Mouse (Mus musculus) embryonic facial prominence, embryonic 14.5 days (tissue): ENCODE results near the gene Taar8c. TPM values are rescaled to one million over a fixed set of nuclear protein-coding genes. Genes with fewer than 3 reads are reported as not detected.
A peak's percentile ranks its signal among the peaks of the same experiment; 100 is the strongest.
"Not testable (repeated sequence)": the region's sequence is repeated elsewhere in the genome, so short reads cannot be mapped to it uniquely, and the experiment has no call there.

Source experiments
- ATAC-seq: fragments of 200-750 bp; cut with Nextera tagmentation; 2 replicates; pipeline ENCODE4 v1.8.0; 2017; ENCODE audit warnings: low read depth, moderate number of reproducible peaks, moderate TSS enrichment
- DNase-seq: peaks from one replicate; pipeline ENCODE4 v3.0.0-alpha.2; 2015; ENCODE audit warnings: low spot score
- H3K27ac ChIP-seq: fragments of 300-500 bp; sonication (generic); replicated peaks from 2 replicates; pipeline ENCODE4 v1.5.1; 2014; ENCODE audit warnings: low read depth, mild to moderate bottlenecking, low read length, moderate library complexity
- H3K27me3 ChIP-seq: fragments of 300-500 bp; sonication (generic); replicated peaks from 2 replicates; pipeline ENCODE4 v1.6.1; 2014; ENCODE audit warnings: low read length; ENCODE audit not compliant: control insufficient read depth, insufficient read depth
- H3K36me3 ChIP-seq: fragments of 300-500 bp; sonication (generic); 2 replicates; pipeline ENCODE4 v1.6.1; 2014; ENCODE audit warnings: low read length, mixed read lengths; ENCODE audit not compliant: control insufficient read depth, insufficient read depth
- H3K4me1 ChIP-seq: fragments of 300-500 bp; sonication (generic); 2 replicates; pipeline ENCODE4 v1.6.1; 2014; ENCODE audit warnings: antibody characterized with exemption, low read length; ENCODE audit not compliant: control insufficient read depth, insufficient read depth
- H3K4me2 ChIP-seq: fragments of 300-500 bp; sonication (generic); 2 replicates; pipeline ENCODE4 v1.6.1; 2014; ENCODE audit warnings: low read depth, mild to moderate bottlenecking, low read length, moderate library complexity, mixed read lengths
- H3K4me3 ChIP-seq: fragments of 300-500 bp; sonication (generic); 2 replicates; pipeline ENCODE4 v1.5.1; 2014; ENCODE audit warnings: low read depth, mild to moderate bottlenecking, low read length
- H3K9ac ChIP-seq: fragments of 300-500 bp; sonication (generic); 2 replicates; pipeline ENCODE4 v1.6.1; 2014; ENCODE audit warnings: low read depth, mild to moderate bottlenecking, low read length, moderate library complexity, mixed read lengths
- H3K9me3 ChIP-seq: fragments of 300-500 bp; sonication (generic); 2 replicates; pipeline ENCODE4 v1.6.1; 2016; ENCODE audit warnings: low read length; ENCODE audit not compliant: control insufficient read depth
- WGBS: fragments of 180-500 bp; shearing (Covaris S2); extraction: QIAGEN DNeasy Blood & Tissue Kit; methylation state at CpG from one replicate; pipeline ENCODE4 v1.1.7; 2014; 5-methylcytosine and 5-hydroxymethylcytosine counted together
- polyA plus RNA-seq: library from polyadenylated mRNA; unstranded; fragments of >200 nt; fragmentation: Nextera tagmentation; extraction: Ambion mirVana; gene quantifications from 2 replicates; pipeline ENCODE4 v1.2.1, GENCODE M21; 2014

Gene Taar8c
- polyA plus RNA-seq, result not detected in 2 replicates

DNA sequence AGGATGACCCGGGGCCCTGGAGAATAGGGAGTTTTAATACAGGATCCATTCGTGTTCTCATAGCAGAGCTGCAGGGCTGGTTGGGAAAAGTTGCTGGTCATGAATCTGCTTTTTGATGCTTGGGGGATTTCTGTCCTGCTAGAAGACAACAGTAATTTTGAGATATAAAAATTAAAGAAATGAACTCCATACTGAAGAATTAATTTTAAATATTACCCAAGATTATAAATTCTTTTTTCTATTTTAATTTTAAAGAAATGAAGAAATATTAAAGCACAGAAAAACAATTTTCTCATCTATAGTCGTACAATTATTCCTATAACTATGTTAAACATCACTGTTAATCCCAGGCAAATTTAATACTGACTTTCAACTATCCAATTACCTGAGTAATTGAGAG lies at the start of gene Taar8c:
Gene Taar8c (minus strand): TSS at position 101 of the 400 bp plus-strand sequence.
- not testable (repeated sequence) for H3K4me2 ChIP-seq, H3K9ac ChIP-seq, H3K36me3 ChIP-seq, H3K27me3 ChIP-seq, H3K4me1 ChIP-seq, H3K9me3 ChIP-seq, H3K27ac ChIP-seq, H3K4me3 ChIP-seq, ATAC-seq, DNase-seq
- WGBS, result 73% methylated on average over 1 of the region's 3 CpGs

DNA sequence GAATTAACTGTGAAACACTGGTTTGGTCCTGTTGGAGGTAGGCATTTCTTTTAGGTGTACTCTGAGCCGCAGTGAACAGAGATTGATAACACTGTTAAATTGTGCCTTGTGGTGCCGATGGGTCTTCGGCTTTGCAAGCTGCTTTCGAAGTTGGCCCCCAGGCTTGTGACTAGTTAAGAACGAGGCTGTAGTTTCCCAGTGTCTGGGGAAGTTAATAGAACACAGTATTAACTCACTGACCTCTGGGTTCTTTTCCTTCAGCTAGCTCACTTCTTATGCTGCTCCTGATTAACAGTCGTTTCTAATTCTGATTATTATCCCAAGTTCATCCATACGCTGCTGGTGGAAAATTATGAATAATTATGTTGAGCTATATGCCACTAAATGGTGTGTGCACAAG lies 48.4 kb upstream of the Taar8c start:
- Histone ChIP-seq H3K4me1 (0 out of 2 replicates have a peak, but pooled peaks cover 6% of the 10 kb centered on the region), H3K36me3 (no peaks in the 10 kb centered on the region), H3K4me2 (peak overlapping the region; percentile 63), H3K9me3 (no peaks in the 10 kb centered on the region), H3K9ac (peak overlapping the region; percentile 82), H3K27ac (no peak overlapping the region), H3K4me3 (peak overlapping the region; percentile 53), H3K27me3 (no peaks in the 10 kb centered on the region)
- DNase-seq (no peak), ATAC-seq (no peak)
- WGBS, result 31% methylated on average over 7 of the region's 7 CpGs

DNA sequence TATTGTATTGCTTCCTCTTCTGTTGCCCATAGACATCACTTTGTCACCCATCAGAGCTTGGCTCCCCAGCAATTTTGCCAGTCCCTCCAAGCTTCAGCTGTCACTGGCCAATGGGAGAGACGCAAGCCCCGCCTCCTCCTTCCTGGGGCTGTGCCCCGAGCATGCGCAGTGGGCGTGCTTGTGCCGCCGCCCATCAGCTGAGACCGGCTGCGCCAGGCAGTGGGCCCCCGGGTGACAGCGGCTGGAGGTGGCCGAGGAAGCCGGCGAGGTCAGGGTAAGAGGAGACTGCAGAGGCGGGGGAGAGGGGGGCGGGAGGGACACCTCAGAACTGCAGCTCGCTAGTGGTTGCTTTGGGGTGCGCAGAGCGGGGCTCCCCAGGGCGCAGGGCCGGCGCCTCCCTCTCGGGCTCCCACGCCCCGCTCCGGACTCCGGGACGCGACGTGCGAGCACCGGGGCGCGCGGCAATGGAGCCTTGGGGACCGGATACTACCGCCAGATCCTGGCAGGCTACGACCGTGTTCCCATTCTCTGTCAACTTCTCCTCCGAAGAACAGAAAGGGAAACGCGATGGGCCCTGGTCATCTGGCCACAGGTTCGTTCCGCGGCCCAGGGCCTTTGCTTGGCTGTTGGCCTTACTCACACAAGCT lies 47.5 kb upstream of the Taar8c start, which contains the start of gene Stx7:
Gene Stx7 (plus strand): TSS at position 168 of the 647 bp plus-strand sequence.
- under 1% methylated on average over 31 of the region's 45 CpGs for WGBS
- no peak within 1 kb of the TSS for H3K27ac ChIP-seq
- 0 out of 2 replicates have a peak, but pooled peaks cover 6% of the 10 kb centered on the region for H3K4me1 ChIP-seq

DNA sequence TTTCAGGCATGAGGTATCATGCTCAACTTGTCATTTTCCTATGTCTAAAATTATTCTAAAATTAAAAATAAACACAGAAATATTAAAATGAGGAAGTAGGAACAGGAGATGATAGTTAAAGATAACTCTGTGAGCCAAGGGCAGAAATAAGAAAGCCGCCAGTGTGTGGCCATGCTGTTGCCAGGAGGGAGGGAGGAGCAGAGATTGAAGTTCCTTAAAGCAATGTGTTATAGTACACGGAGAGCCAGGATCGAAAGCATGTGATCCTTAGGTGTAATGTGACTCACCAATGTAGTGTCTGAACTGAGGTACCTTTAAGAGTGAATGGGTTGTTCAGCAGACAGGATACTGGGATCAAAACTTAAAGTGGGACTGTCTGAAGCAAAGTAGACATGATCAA lies 41.0 kb upstream of the Taar8c start:
- no peak overlapping the region for H3K4me3 ChIP-seq
- no peaks in the 10 kb centered on the region for H3K36me3 ChIP-seq
- no peak overlapping the region for H3K9ac ChIP-seq
- DNase-seq, result no peak
- no peaks in the 10 kb centered on the region for H3K9me3 ChIP-seq
- 67% methylated on average over 3 of the region's 3 CpGs for WGBS
- H3K4me1 ChIP-seq, result no peaks in the 10 kb centered on the region
- no peak for ATAC-seq
- H3K4me2 ChIP-seq, result no peak overlapping the region
- no peak overlapping the region for H3K27ac ChIP-seq
- no peaks in the 10 kb centered on the region for H3K27me3 ChIP-seq

More for the DNA sequence above, 47.5 kb upstream of the Taar8c start, which contains the start of gene Stx7:
- no peaks in the 10 kb centered on the region for H3K27me3 ChIP-seq
- no peaks in the 10 kb centered on the region for H3K36me3 ChIP-seq
- peak within 1 kb of the TSS; percentile 53 for H3K4me3 ChIP-seq
- DNase-seq (peak; percentile 96), ATAC-seq (peak; percentile 98)
- peak within 1 kb of the TSS; percentile 63 for H3K4me2 ChIP-seq
- H3K9ac ChIP-seq, result peak within 1 kb of the TSS; percentile 82
- no peaks in the 10 kb centered on the region for H3K9me3 ChIP-seq

DNA sequence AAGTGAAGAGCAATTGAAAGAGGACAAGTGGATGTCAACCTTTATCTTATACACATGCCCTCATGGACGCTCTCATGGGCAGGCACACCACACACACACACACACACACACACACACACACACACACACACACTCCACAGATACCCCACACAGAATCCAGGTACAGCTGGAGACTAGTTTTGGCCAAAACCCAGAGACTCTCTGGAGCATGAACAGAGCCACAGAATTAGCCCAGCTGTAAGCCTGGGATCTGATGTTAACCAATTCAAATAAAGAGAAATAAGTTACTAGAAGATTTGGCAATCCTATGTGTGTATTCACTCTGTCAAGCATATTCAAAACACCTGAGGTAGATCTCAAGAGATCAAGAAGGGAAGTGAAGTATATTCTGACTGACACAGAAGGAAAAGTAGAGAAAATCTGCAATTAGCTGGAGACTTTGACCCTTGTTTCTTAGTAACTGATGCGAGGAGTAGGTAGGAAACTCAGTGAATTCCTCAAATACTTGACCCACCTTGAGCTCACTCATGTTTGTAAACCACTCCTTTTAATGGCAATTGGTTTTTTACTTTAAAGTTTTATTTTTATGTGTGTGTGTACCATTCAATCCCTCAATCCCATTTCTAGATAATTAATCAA lies 37.0 kb upstream of the Taar8c start:
- no peaks in the 10 kb centered on the region for H3K27me3 ChIP-seq
- no peak overlapping the region for H3K27ac ChIP-seq
- no peaks in the 10 kb centered on the region for H3K36me3 ChIP-seq
- no peak overlapping the region for H3K4me2 ChIP-seq
- DNase-seq (no peak), ATAC-seq (no peak)
- no peaks in the 10 kb centered on the region for H3K9me3 ChIP-seq
- no peak overlapping the region for H3K4me3 ChIP-seq
- no peak overlapping the region for H3K9ac ChIP-seq
- WGBS, result 72% methylated on average over 2 of the region's 2 CpGs
- H3K4me1 ChIP-seq, result no peaks in the 10 kb centered on the region

DNA sequence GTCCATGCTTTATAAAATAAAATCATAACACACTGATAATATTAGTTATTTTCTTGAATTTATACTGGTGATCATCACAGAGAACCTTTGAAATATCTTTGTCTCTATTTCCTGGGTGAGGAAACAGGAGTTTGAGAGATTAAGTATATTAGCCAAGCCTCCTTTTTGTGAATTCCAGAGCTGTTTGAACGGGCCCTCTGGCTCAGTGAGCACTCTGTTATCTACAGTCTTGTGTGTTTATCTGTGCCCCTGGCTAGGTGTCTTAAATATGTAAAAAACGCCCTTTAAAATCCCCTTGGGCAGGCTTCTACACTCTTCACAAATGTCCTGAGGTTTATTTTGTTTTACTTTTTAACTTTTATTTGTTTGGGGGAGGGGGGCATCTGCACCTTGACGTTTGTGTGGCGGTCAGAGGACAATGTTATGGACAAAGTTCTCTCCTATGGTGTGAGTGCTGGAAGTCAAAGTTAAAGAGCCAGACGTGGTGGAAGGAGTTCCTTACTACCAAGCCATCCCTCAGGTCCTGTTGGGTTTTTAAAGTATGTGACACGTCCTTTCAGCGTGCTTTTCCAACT lies 32.4 kb upstream of the Taar8c start:
- H3K4me1 ChIP-seq, result 0 out of 2 replicates have a peak, but pooled peaks cover 6% of the 10 kb centered on the region
- ATAC-seq (no peak), DNase-seq (no peak)
- WGBS, result 57% methylated on average over 7 of the region's 7 CpGs
- H3K9ac ChIP-seq, result no peak overlapping the region
- no peak overlapping the region for H3K4me3 ChIP-seq
- no peaks in the 10 kb centered on the region for H3K27me3 ChIP-seq
- no peak overlapping the region for H3K27ac ChIP-seq
- H3K4me2 ChIP-seq, result no peak overlapping the region
- H3K36me3 ChIP-seq, result no peaks in the 10 kb centered on the region
- no peaks in the 10 kb centered on the region for H3K9me3 ChIP-seq

DNA sequence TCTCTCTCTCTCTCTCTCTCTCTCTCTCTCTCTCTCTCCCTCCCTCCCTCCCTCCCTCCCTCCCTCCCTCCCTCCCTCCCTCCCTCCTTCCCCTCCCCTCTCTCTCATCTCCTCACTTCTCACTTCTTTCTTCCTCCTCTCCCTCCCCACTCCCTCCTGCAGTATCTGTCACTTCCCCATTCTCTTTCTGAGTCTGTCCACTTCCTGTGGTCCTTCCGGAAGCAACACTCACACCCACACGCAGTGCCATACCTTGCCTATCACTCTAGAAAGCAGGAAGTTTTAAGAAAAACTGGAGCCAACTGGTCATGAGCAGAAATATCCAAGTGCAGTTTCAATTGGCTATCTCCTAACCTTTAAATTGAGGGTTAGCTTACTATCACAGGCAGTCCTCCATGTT lies 31.4 kb upstream of the Taar8c start:
- no peak for ATAC-seq
- WGBS, result 30% methylated on average over 2 of the region's 2 CpGs

DNA sequence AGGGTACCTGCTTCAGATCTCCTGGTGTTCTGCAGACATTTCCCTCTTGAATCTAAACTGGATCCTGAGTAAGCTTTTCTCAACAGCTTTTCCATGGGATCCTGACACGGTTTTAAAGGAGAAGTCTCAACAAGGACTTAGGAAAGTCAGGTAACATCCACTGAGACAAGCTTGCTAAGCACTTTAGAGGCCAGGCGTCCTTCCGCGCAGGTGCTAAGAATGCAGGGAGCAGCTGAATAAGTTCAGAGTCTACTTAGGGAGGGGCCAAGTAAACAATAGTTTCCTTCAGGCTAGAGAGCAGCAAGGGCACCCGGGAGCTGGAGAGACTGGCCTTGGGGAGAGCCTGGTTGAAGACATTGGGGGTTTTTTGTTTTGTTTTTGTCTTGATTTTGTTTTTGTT lies 30.6 kb upstream of the Taar8c start:
- no peak for ATAC-seq
- Histone ChIP-seq H3K4me3 (no peak overlapping the region), H3K4me1 (0 out of 2 replicates have a peak, but pooled peaks cover 6% of the 10 kb centered on the region), H3K9me3 (no peaks in the 10 kb centered on the region), H3K27me3 (no peaks in the 10 kb centered on the region), H3K4me2 (no peak overlapping the region), H3K36me3 (no peaks in the 10 kb centered on the region), H3K27ac (no peak overlapping the region), H3K9ac (no peak overlapping the region)
- WGBS, result 10% methylated on average over 5 of the region's 5 CpGs
- peak; percentile 40 for DNase-seq

More for the DNA sequence above, 31.4 kb upstream of the Taar8c start:
- Histone ChIP-seq H3K27ac (no peak overlapping the region), H3K27me3 (no peaks in the 10 kb centered on the region), H3K9ac (no peak overlapping the region), H3K9me3 (no peaks in the 10 kb centered on the region), H3K4me2 (no peak overlapping the region), H3K36me3 (no peaks in the 10 kb centered on the region), H3K4me3 (no peak overlapping the region), H3K4me1 (0 out of 2 replicates have a peak, but pooled peaks cover 6% of the 10 kb centered on the region)
- DNase-seq, result no peak
